Mouse (Mus musculus) stomach, embryonic 15.5 days (tissue): ENCODE measurements around the gene Rnf157. TPM values are rescaled to one million over a fixed set of nuclear protein-coding genes. Genes with fewer than 3 reads are reported as not detected.
"Not testable (repeated sequence)": the region's sequence is repeated elsewhere in the genome, so short reads cannot be mapped to it uniquely, and the experiment has no call there.

Source experiments
- ATAC-seq: fragments of 200-750 bp; cut with Nextera tagmentation; 2 replicates; pipeline ENCODE4 v1.8.0; 2017; ENCODE audit warnings: low read depth, moderate number of reproducible peaks, moderate TSS enrichment; ENCODE audit not compliant: insufficient read depth, low FRiP score
- H3K27ac ChIP-seq: fragments of 300-500 bp; sonication (generic); 2 replicates; pipeline ENCODE4 v1.5.1; 2015; ENCODE audit warnings: mild to moderate bottlenecking, inconsistent platforms
- H3K27me3 ChIP-seq: fragments of 300-500 bp; sonication (generic); replicated peaks from 2 replicates; pipeline ENCODE4 v1.6.1; 2015; ENCODE audit warnings: inconsistent platforms
- H3K36me3 ChIP-seq: fragments of 300-500 bp; sonication (generic); 2 replicates; pipeline ENCODE4 v1.6.1; 2015; ENCODE audit warnings: inconsistent platforms
- H3K4me1 ChIP-seq: fragments of 300-500 bp; sonication (generic); 2 replicates; pipeline ENCODE4 v1.6.1; 2015; ENCODE audit warnings: inconsistent platforms
- H3K4me2 ChIP-seq: fragments of 300-500 bp; sonication (generic); 2 replicates; pipeline ENCODE4 v1.6.1; 2015; ENCODE audit warnings: mild to moderate bottlenecking, inconsistent platforms
- H3K4me3 ChIP-seq: fragments of 300-500 bp; sonication (generic); replicated peaks from 2 replicates; pipeline ENCODE4 v1.5.1; 2015; ENCODE audit warnings: inconsistent platforms
- H3K9ac ChIP-seq: fragments of 300-500 bp; sonication (generic); 2 replicates; pipeline ENCODE4 v1.6.1; 2015; ENCODE audit warnings: inconsistent platforms
- H3K9me3 ChIP-seq: fragments of 300-500 bp; sonication (generic); 2 replicates; pipeline ENCODE4 v1.6.1; 2016; ENCODE audit warnings: inconsistent platforms
- WGBS: fragments of 180-500 bp; shearing (Covaris S2); methylation state at CpG from one replicate; pipeline ENCODE4 v1.1.7; 2015; 5-methylcytosine and 5-hydroxymethylcytosine counted together
- polyA plus RNA-seq: library from polyadenylated mRNA; unstranded; fragments of >200 nt; fragmentation: Nextera tagmentation; extraction: Ambion mirVana; gene quantifications from 2 replicates; pipeline ENCODE4 v1.2.1, GENCODE M21; 2015

Rnf157 gene
- polyA plus RNA-seq, 1 experiment from 2014 or later: 14.5 TPM

- Histone ChIP-seq H3K27me3 (no peaks in the 10 kb centered on the region), H3K9ac (peak within 1 kb of the TSS; percentile 70), H3K4me3 (peak within 1 kb of the TSS; percentile 68), H3K36me3 (0 out of 2 replicates have a peak, but pooled peaks cover 4% of the 10 kb centered on the region), H3K27ac (peak within 1 kb of the TSS; percentile 85), H3K9me3 (no peaks in the 10 kb centered on the region), H3K4me2 (peak within 1 kb of the TSS; percentile 61), H3K4me1 (peaks cover 45% of the 10 kb centered on the region)
- 2% methylated on average over 65 of the region's 66 CpGs for WGBS
- ATAC-seq: peak; percentile 96
These were observed 20.8 kb upstream of the Rnf157 start, which contains the start of gene Ubald2 for GRCm38 (mm10) chr11:116433356-116434286. TSS of gene Ubald2 (plus strand) at chr11:116434094.

GRCm38 (mm10) chr11:116432593-116433355 lies 19.9 kb upstream of the Rnf157 start:
- Histone ChIP-seq H3K4me3 (no peak overlapping the region), H3K27ac (peak overlapping the region; percentile 86), H3K36me3 (0 out of 2 replicates have a peak, but pooled peaks cover 4% of the 10 kb centered on the region), H3K27me3 (no peaks in the 10 kb centered on the region), H3K9me3 (no peaks in the 10 kb centered on the region), H3K9ac (no peak overlapping the region), H3K4me1 (peaks cover 45% of the 10 kb centered on the region), H3K4me2 (no peak overlapping the region)
- ATAC-seq: no peak
- WGBS: 61% methylated on average over 8 of the region's 8 CpGs

- Histone ChIP-seq H3K36me3 (no peaks in the 10 kb centered on the region), H3K4me1 (peaks cover 42% of the 10 kb centered on the region), H3K27ac (peak overlapping the region; percentile 86), H3K9ac (no peak overlapping the region), H3K4me3 (no peak overlapping the region), H3K9me3 (no peaks in the 10 kb centered on the region), H3K27me3 (no peaks in the 10 kb centered on the region), H3K4me2 (peak overlapping the region; percentile 23; the same call in 1 of the 2 replicates)
- 59% methylated on average over 6 of the region's 6 CpGs for WGBS
- ATAC-seq: no peak
These were observed 19.3 kb upstream of the Rnf157 start for GRCm38 (mm10) chr11:116432127-116432526.

- Histone ChIP-seq H3K27ac (peak overlapping the region; percentile 86), H3K4me2 (peak overlapping the region; percentile 23; the same call in 1 of the 2 replicates), H3K9me3 (no peaks in the 10 kb centered on the region), H3K36me3 (no peaks in the 10 kb centered on the region), H3K4me3 (no peak overlapping the region), H3K9ac (no peak overlapping the region), H3K4me1 (peaks cover 37% of the 10 kb centered on the region), H3K27me3 (no peaks in the 10 kb centered on the region)
- no peak for ATAC-seq
- WGBS: 43% methylated on average over 11 of the region's 11 CpGs
These were observed 18.7 kb upstream of the Rnf157 start for GRCm38 (mm10) chr11:116431428-116432077.

GRCm38 (mm10) chr11:116430723-116431427 lies 18.0 kb upstream of the Rnf157 start:
- Histone ChIP-seq H3K27ac (peak overlapping the region; percentile 86), H3K27me3 (no peaks in the 10 kb centered on the region), H3K4me1 (peaks cover 30% of the 10 kb centered on the region), H3K9ac (no peak overlapping the region), H3K4me2 (peak overlapping the region; percentile 23; the same call in 1 of the 2 replicates), H3K4me3 (no peak overlapping the region), H3K36me3 (no peaks in the 10 kb centered on the region), H3K9me3 (no peaks in the 10 kb centered on the region)
- ATAC-seq: no peak
- WGBS: 36% methylated on average over 22 of the region's 22 CpGs

- peaks cover 25% of the 10 kb centered on the region for H3K4me1 ChIP-seq
- H3K27me3 ChIP-seq: no peaks in the 10 kb centered on the region
- H3K4me2 ChIP-seq: no peak overlapping the region
- 73% methylated on average over 9 of the region's 9 CpGs for WGBS
- H3K36me3 ChIP-seq: no peaks in the 10 kb centered on the region
- H3K9me3 ChIP-seq: no peaks in the 10 kb centered on the region
- ATAC-seq: no peak
- peak overlapping the region; percentile 86 for H3K27ac ChIP-seq
- no peak overlapping the region for H3K4me3 ChIP-seq
- H3K9ac ChIP-seq: no peak overlapping the region
These were observed 17.2 kb upstream of the Rnf157 start for GRCm38 (mm10) chr11:116429862-116430613.

- peak overlapping the region; percentile 9; the same call in 1 of the 2 replicates for H3K9ac ChIP-seq
- 0 out of 2 replicates have a peak overlapping the region, but pooled peaks have one; percentile 3 for H3K4me2 ChIP-seq
- peaks cover 24% of the 10 kb centered on the region for H3K4me1 ChIP-seq
- 35% methylated on average over 13 of the region's 13 CpGs for WGBS
- H3K27me3 ChIP-seq: no peaks in the 10 kb centered on the region
- no peaks in the 10 kb centered on the region for H3K36me3 ChIP-seq
- H3K9me3 ChIP-seq: no peaks in the 10 kb centered on the region
- peak overlapping the region; percentile 86 for H3K27ac ChIP-seq
- ATAC-seq: peak; percentile 61
- no peak overlapping the region for H3K4me3 ChIP-seq
These were observed 16.3 kb upstream of the Rnf157 start for GRCm38 (mm10) chr11:116428872-116429859.

GRCm38 (mm10) chr11:116426852-116427575 lies 14.2 kb upstream of the Rnf157 start:
- Histone ChIP-seq H3K9ac (no peak overlapping the region), H3K4me1 (peaks cover 17% of the 10 kb centered on the region), H3K9me3 (no peaks in the 10 kb centered on the region), H3K27me3 (no peaks in the 10 kb centered on the region), H3K4me3 (no peak overlapping the region), H3K36me3 (no peaks in the 10 kb centered on the region), H3K27ac (no peak overlapping the region), H3K4me2 (no peak overlapping the region)
- 72% methylated on average over 6 of the region's 6 CpGs for WGBS
- ATAC-seq: no peak

- H3K4me3 ChIP-seq, H3K27ac ChIP-seq: not testable (repeated sequence)
- WGBS: 83% methylated on average over 11 of the region's 11 CpGs
These were observed 13.5 kb upstream of the Rnf157 start for GRCm38 (mm10) chr11:116426328-116426727.

More at GRCm38 (mm10) chr11:116426328-116426727, 13.5 kb upstream of the Rnf157 start:
- ATAC-seq, H3K36me3 ChIP-seq, H3K9ac ChIP-seq, H3K4me2 ChIP-seq, H3K27me3 ChIP-seq, H3K9me3 ChIP-seq: not testable (repeated sequence)
- peaks cover 17% of the 10 kb centered on the region for H3K4me1 ChIP-seq
